Mouse (Mus musculus) ES-E14 (cell line): ENCODE measurements around the gene Sstr5. TPM values are rescaled to one million over a fixed set of nuclear protein-coding genes. Genes with fewer than 3 reads are reported as not detected.
A peak's percentile ranks its signal among the peaks of the same experiment; 100 is the strongest.

Experiments used
- DNase-seq: peaks from one replicate; pipeline ENCODE4 v3.0.0-alpha.2; 2013; ENCODE audit warnings: low read depth, low spot score
- H3K27ac ChIP-seq: 2 replicates; pipeline ENCODE4 v1.5.1; 2012; ENCODE audit warnings: low read depth, mild to moderate bottlenecking, low read length, moderate library complexity, mixed read lengths; ENCODE audit not compliant: poor library complexity, insufficient read depth, severe bottlenecking
- H3K36me3 ChIP-seq: 2 replicates; pipeline ENCODE4 v1.6.1; 2012; ENCODE audit warnings: mild to moderate bottlenecking, low read length, moderate library complexity, mixed read lengths; ENCODE audit not compliant: control insufficient read depth, poor library complexity, insufficient read depth, severe bottlenecking
- H3K4me1 ChIP-seq, 2 experiments: fragments of 150-350 bp in 1 of 2; sonication (generic) in 1 of 2; 2 replicates each; pipeline ENCODE4 v1.6.1; 2012; ENCODE audit warnings: low read length in 2 of 2, mild to moderate bottlenecking in 1 of 2, mixed read lengths in 1 of 2; ENCODE audit not compliant: control insufficient read depth in 2 of 2, insufficient read depth in 2 of 2, poor library complexity in 1 of 2
- H3K4me3 ChIP-seq, 2 experiments: fragments of 150-350 bp in 1 of 2; sonication (generic) in 1 of 2; 2 replicates each; pipeline ENCODE4 v1.5.1; 2012; ENCODE audit warnings: low read length in 2 of 2, low read depth in 1 of 2, mild to moderate bottlenecking in 1 of 2, mixed read lengths in 1 of 2; ENCODE audit not compliant: insufficient read depth in 1 of 2, poor library complexity in 1 of 2, severe bottlenecking in 1 of 2
- H3K9ac ChIP-seq: 2 replicates; pipeline ENCODE4 v1.6.1; 2012; ENCODE audit warnings: low read depth, mild to moderate bottlenecking, low read length, mixed read lengths; ENCODE audit not compliant: poor library complexity, insufficient read depth, severe bottlenecking
- H3K9me3 ChIP-seq: fragments of 150-350 bp; sonication (generic); 2 replicates; pipeline ENCODE4 v1.6.1; 2012; ENCODE audit warnings: low read depth, mild to moderate bottlenecking, low read length; ENCODE audit not compliant: control insufficient read depth, insufficient read depth
- CHD2 ChIP-seq: IDR thresholded peaks from 2 replicates; pipeline ENCODE4 v1.6.1; 2014; ENCODE audit warnings: mild to moderate bottlenecking, low read depth, low read length, inconsistent platforms
- HCFC1 ChIP-seq: IDR thresholded peaks from 2 replicates; pipeline ENCODE4 v1.6.1; 2012; ENCODE audit warnings: low read length, inconsistent platforms, borderline replicate concordance; ENCODE audit not compliant: insufficient read depth
- MAFK ChIP-seq: IDR thresholded peaks from 2 replicates; pipeline ENCODE4 v1.6.1; 2014; ENCODE audit warnings: mild to moderate bottlenecking, low read depth, low read length, inconsistent platforms; ENCODE audit not compliant: insufficient read depth
- ZC3H11A ChIP-seq: IDR thresholded peaks from 2 replicates; pipeline ENCODE4 v1.6.1; 2012; ENCODE audit warnings: low read depth, mild to moderate bottlenecking, inconsistent platforms, low read length, borderline replicate concordance
- ZNF384 ChIP-seq: IDR thresholded peaks from 2 replicates; pipeline ENCODE4 v1.6.1; 2012; ENCODE audit warnings: low read depth, low read length, inconsistent platforms
- in situ Hi-C, 2 experiments: fragments of 600-800 bp; cut with MboI; formaldehyde crosslinking; loops; one replicate each; pipeline ENCODE4 v1.15.1; 2025; ENCODE audit warnings: low sequenced_read_pairs in 2 of 2, inconsistent platforms in 1 of 2; ENCODE audit not compliant: unreplicated experiment in 2 of 2
- total RNA-seq: library from RNA; depleted of rRNA; stranded (reverse); fragments of 300-350 nt; gene quantifications from 2 replicates; pipeline ENCODE4 v1.2.3, GENCODE M21; 2012

The Sstr5 gene
- total RNA-seq, 1 experiment = 1.3 TPM

DNA sequence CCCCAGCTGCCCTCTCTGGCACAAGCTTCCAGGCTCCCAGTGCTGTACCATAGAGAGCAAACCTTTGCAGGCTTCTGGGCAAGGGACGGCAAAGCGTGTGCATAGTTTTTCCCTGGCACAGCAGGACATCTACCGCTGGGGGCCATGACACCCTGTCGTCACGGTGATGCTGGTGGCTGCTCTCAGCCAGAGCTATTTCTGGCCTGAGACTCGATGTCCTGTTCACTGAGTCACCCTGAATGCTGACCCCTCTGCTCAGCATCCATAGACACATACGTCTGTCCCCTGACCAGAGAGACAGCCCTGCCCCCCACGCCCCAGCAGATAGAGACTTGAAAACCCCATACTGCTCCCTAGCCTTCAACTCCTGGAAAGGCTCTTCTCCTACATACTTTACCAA, 16.9 kb downstream of the Sstr5 start:
- Histone ChIP-seq H3K9me3 (no peaks in the 10 kb centered on the region), H3K4me3 (no peak overlapping the region), H3K4me1 (no peaks in the 10 kb centered on the region), H3K9ac (no peak overlapping the region), H3K27ac (no peak overlapping the region), H3K36me3 (no peaks in the 10 kb centered on the region)
- TF ChIP-seq ZNF384 = no peak
- in situ Hi-C loops = no loop called here
- DNase-seq = no peak

DNA sequence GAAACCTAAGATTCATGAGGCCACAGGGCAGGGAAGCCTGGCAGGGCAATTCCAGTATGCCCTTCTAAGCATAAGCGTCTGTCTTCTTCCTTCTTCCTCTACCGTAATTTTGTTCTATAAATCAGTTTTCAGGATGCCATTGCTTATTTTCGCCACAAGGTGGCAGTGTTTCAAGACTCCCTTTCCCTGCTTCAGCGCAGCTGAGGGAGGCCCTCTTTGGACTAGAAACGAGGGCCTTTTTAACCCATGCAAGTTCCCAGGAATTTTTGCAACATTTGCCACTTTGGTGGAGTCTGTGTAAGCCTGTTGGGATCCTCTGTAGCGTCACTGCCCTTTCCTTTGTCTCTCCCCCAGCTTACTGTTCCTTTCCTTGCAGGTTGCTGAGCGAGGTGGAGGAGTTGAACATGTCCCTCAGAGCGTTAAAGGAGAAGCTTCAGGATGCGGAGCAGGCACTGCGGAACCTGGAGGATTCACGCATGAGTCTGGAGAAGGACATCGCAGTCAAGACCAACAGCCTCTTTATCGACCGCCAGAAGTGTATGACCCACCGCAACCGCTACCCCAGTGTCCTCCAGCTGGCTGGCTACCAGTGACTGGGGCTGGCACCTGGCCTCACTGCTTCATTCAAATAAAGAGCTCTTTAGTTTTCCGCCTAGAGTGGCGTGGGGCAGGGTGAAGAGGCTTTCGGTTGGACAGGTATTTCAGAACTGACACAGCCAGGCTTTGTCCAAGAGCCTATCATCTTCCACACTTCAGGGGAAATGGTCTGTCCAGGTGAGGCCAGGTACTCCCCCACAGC, 20.9 kb downstream of the Sstr5 start:
- Histone ChIP-seq H3K4me3 (peak overlapping the region in 1 of 2 experiments; percentile 42; a peak in 1 of 4 replicates), H3K4me1 (peaks cover 0 to 2% of the 10 kb centered on the region in 2 experiments; a peak in 1 of 4 replicates), H3K27ac (no peak overlapping the region), H3K9ac (no peak overlapping the region), H3K36me3 (no peaks in the 10 kb centered on the region), H3K9me3 (no peaks in the 10 kb centered on the region)
- no peak for TF ChIP-seq MAFK
- peak; percentile 68; the same call in 1 of the 2 replicates for TF ChIP-seq ZC3H11A
- no peak for TF ChIP-seq CHD2
- TF ChIP-seq ZNF384 = no peak
- no peak for TF ChIP-seq HCFC1
- peak; percentile 56 for DNase-seq
- in situ Hi-C loops = loop anchor here in 1 of 2 experiments (10.0 kb wide), 1 partner anchor 219 kb away; no protein-coding TSS in a partner anchor

DNA sequence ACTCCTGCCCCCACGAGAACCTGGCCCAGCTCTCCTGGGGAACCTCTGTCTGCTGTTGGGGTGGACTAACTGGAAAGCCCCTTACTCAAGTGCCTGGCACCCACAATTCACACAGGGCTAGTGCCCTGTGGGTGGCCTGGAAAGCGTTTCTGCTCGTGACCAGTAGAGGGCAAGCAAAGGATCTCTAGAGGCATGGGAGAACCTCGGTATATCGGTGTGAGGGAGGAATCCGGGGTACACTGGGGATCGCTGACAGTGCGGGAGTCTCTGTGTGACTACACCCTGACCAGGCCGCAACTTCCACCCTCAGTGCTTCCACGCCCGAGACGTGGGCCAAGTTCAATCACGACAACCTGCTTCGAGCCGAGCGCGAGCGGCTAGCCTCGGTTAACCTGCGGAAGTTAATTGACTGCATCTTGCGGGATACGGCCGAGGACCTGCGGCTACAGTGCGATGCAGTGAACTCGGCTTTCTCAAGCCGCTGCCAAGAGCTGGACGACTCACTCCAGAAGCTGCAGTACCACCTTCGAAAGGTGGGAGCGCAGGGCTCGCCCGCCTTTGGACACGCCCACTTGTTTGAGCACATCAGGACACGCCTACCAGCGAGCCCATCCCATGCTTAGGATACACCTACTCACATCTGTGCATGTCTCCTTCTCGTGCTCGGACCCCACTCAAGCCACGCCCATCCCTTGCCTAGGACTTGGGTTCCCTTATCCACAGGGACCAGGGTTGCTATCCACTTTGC, 22.6 kb downstream of the Sstr5 start:
- H3K36me3 ChIP-seq = no peaks in the 10 kb centered on the region
- H3K4me3 ChIP-seq = peak overlapping the region; percentile 39 to 56; a peak in 3 of 4 replicates
- peak overlapping the region; percentile 19; the same call in 1 of the 2 replicates for H3K9ac ChIP-seq
- H3K9me3 ChIP-seq = no peaks in the 10 kb centered on the region
- peak; percentile 88 for DNase-seq
- H3K4me1 ChIP-seq = peaks cover 0 to 2% of the 10 kb centered on the region in 2 experiments; a peak in 1 of 4 replicates
- in situ Hi-C loops = loop anchor here (5.0 to 10.0 kb wide), 2 partner anchors 72 to 220 kb away; no protein-coding TSS in a partner anchor
- H3K27ac ChIP-seq = no peak overlapping the region
- TF ChIP-seq MAFK (no peak), CHD2 (no peak), HCFC1 (no peak), ZNF384 (no peak), ZC3H11A (no peak)

DNA sequence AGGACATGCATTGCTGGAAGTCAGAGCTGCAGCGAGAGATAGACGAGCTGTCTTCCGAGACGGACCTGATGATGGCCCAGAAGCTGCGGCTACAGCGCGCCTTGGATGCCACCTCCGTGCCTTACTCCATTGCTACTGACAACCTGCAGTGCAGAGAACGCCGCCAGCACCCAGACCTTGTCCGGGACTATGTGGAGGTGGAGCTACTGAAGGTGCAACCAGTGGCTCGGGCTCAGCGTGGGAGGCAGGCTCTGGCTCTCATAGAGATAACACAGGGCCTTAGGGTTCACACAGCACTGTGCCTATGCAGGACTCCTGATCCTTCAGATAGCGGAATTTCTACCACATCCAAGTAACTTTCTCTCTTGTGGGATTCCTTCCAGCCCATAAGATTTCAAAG, 25.0 kb downstream of the Sstr5 start:
- DNase-seq = no peak
- Histone ChIP-seq H3K9ac (no peak overlapping the region), H3K36me3 (no peaks in the 10 kb centered on the region), H3K9me3 (no peaks in the 10 kb centered on the region), H3K27ac (no peak overlapping the region), H3K4me1 (peaks cover 0 to 2% of the 10 kb centered on the region in 2 experiments; a peak in 1 of 4 replicates), H3K4me3 (peak overlapping the region; percentile 28 to 51; a peak in 3 of 4 replicates)
- in situ Hi-C loops = loop anchor here (5.0 to 10.0 kb wide), 2 partner anchors 70 to 223 kb away; no protein-coding TSS in a partner anchor
- no peak for TF ChIP-seq CHD2
- TF ChIP-seq ZC3H11A = no peak
